Mouse (Mus musculus) heart, postnatal 0 days (tissue): ENCODE results near the gene Lsm14b.

Experiments
- CTCF ChIP-seq: IDR thresholded peaks from 2 replicates; pipeline ENCODE4 v1.5.1; 2016; ENCODE audit warnings: antibody characterized with exemption, control low read depth, low read depth
- EP300 ChIP-seq: IDR thresholded peaks from 2 replicates; pipeline ENCODE4 v1.6.1; 2016; ENCODE audit warnings: antibody characterized with exemption, low read depth

DNA sequence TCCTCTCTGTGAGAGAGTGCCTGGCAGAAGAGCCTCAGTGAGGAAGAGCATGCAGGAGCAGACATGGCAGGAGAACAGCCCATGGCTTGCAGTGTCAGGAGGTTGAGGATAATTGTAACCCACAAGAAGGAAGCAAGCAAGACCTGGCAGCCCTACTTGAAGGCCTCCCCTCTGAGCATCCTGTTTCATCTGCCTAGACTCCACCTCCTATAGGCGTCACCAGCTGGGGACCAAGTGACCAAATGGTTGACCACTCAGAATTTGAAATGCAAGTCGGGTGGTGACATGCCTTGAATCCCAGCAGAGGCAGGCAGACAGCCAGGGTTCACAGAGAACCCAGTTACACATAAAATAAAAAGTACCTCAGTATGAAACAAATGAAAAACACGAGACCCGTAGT lies 44.2 kb upstream of the Lsm14b start:
- no peak for TF ChIP-seq CTCF
- no peak for TF ChIP-seq EP300
